In genomic region chr7:68318979-68319378, GRCm38 (mm10) we compare ENCODE assay signal across 20 mouse cellular contexts. TPM values are rescaled to one million over a fixed set of nuclear protein-coding genes. Genes with fewer than 3 reads are reported as not detected.
DNase-seq lines count a peak whose midpoint lies in the region; ATAC-seq and TF ChIP-seq lines count a peak whose summit lies in the region.
"Had no signal": no experiment of that assay in that cellular context is flagged by ENCODE, and none has a peak within 500 bp of the region (broad histone marks: within the 10 kb centered on the region; RNA-seq: fewer than 3 reads in every experiment).

No protein-coding gene starts in this region.

- H3K4me2 ChIP-seq in forebrain, embryonic 15.5 days (replicated peaks): no peak overlapping the region
- no peak overlapping the region for H3K4me2 ChIP-seq in forebrain, embryonic 13.5 days
- H3K4me2 ChIP-seq in hindbrain, embryonic 16.5 days (ENCODE audit: low read length): no peak overlapping the region; the same call in 1 of the 2 replicates
- H3K4me2 ChIP-seq in hindbrain, embryonic 14.5 days (replicated peaks): no peak overlapping the region
- H3K4me2 ChIP-seq: embryonic facial prominence, embryonic 15.5 days; hindbrain, embryonic 12.5 days had no signal

- ATAC-seq in forebrain, embryonic 15.5 days (replicated peaks): peak; percentile 38; the same call in 1 of the 2 replicates
- no peak for ATAC-seq in forebrain, embryonic 13.5 days
- ATAC-seq in hindbrain, embryonic 16.5 days: peak; percentile 30; the same call in 1 of the 2 replicates
- no peak for ATAC-seq in hindbrain, embryonic 14.5 days (ENCODE audit: low FRiP score)
- ATAC-seq: inflammation-experienced regulatory T-cells, adult 6 months; intestine, postnatal 0 days had no signal

- 58% methylated on average over 6 of the region's 6 CpGs for WGBS in forebrain, embryonic 15.5 days
- 60% methylated on average over 6 of the region's 6 CpGs for WGBS in forebrain, embryonic 13.5 days
- 70% methylated on average over 6 of the region's 6 CpGs for WGBS in hindbrain, embryonic 16.5 days
- 68% methylated on average over 6 of the region's 6 CpGs for WGBS in hindbrain, embryonic 14.5 days

- no peaks in the 10 kb centered on the region for H3K36me3 ChIP-seq in forebrain, embryonic 15.5 days
- no peaks in the 10 kb centered on the region for H3K36me3 ChIP-seq in forebrain, embryonic 13.5 days (ENCODE audit: poor library complexity, severe bottlenecking)
- H3K36me3 ChIP-seq in hindbrain, embryonic 16.5 days (ENCODE audit: control insufficient read depth, insufficient read depth, low read length): no peaks in the 10 kb centered on the region
- H3K36me3 ChIP-seq in hindbrain, embryonic 14.5 days (replicated peaks; ENCODE audit: control insufficient read depth, insufficient read depth): no peaks in the 10 kb centered on the region
- H3K36me3 ChIP-seq: embryonic facial prominence, embryonic 15.5 days; forebrain, embryonic 10.5 days; heart, embryonic 13.5 days; hindbrain, embryonic 12.5 days had no signal

- TF ChIP-seq CTCF in layer of hippocampus, adult 2 months (conservative IDR thresholded peaks at IDR 0.05): no peak

- H3K27me3 ChIP-seq in forebrain, embryonic 15.5 days: no peaks in the 10 kb centered on the region
- no peaks in the 10 kb centered on the region for H3K27me3 ChIP-seq in forebrain, embryonic 13.5 days
- no peaks in the 10 kb centered on the region for H3K27me3 ChIP-seq in hindbrain, embryonic 16.5 days (replicated peaks; ENCODE audit: control insufficient read depth, insufficient read depth, low read length)
- H3K27me3 ChIP-seq in hindbrain, embryonic 14.5 days (ENCODE audit: control insufficient read depth, insufficient read depth, low read length): no peaks in the 10 kb centered on the region
- H3K27me3 ChIP-seq: embryonic facial prominence, embryonic 15.5 days; heart, embryonic 13.5 days; hindbrain, embryonic 12.5 days had no signal

- H3K27ac ChIP-seq in forebrain, embryonic 15.5 days (replicated peaks): no peak overlapping the region
- no peak overlapping the region for H3K27ac ChIP-seq in forebrain, embryonic 13.5 days
- no peak overlapping the region for H3K27ac ChIP-seq in hindbrain, embryonic 16.5 days (ENCODE audit: low read depth, low read length)
- no peak overlapping the region for H3K27ac ChIP-seq in hindbrain, embryonic 14.5 days
- H3K27ac ChIP-seq in layer of hippocampus, adult 2 months: peak overlapping the region; percentile 32; the same call in 1 of the 2 replicates
- H3K27ac ChIP-seq: embryonic facial prominence, embryonic 15.5 days; forebrain, embryonic 10.5 days; heart, adult 2 months; heart, embryonic 13.5 days; hindbrain, embryonic 12.5 days had no signal

- no peaks in the 10 kb centered on the region for H3K9me3 ChIP-seq in forebrain, embryonic 15.5 days
- no peaks in the 10 kb centered on the region for H3K9me3 ChIP-seq in forebrain, embryonic 13.5 days (replicated peaks)
- H3K9me3 ChIP-seq in hindbrain, embryonic 16.5 days (ENCODE audit: control insufficient read depth, low read length): no peaks in the 10 kb centered on the region
- no peaks in the 10 kb centered on the region for H3K9me3 ChIP-seq in hindbrain, embryonic 14.5 days (ENCODE audit: control insufficient read depth, low read length)
- H3K9me3 ChIP-seq: embryonic facial prominence, embryonic 15.5 days; forebrain, embryonic 10.5 days; heart, embryonic 13.5 days; hindbrain, embryonic 12.5 days had no signal

- no peak overlapping the region for H3K4me3 ChIP-seq in forebrain, embryonic 15.5 days
- H3K4me3 ChIP-seq in forebrain, embryonic 13.5 days: no peak overlapping the region
- H3K4me3 ChIP-seq in hindbrain, embryonic 16.5 days (ENCODE audit: low read length): no peak overlapping the region
- H3K4me3 ChIP-seq in hindbrain, embryonic 14.5 days (replicated peaks; ENCODE audit: low read length): no peak overlapping the region
- peak overlapping the region; percentile 47; the same call in 1 of the 2 replicates for H3K4me3 ChIP-seq in layer of hippocampus, adult 2 months
- H3K4me3 ChIP-seq: embryonic facial prominence, embryonic 15.5 days; erythroblast, embryonic 14.5 days; forebrain, embryonic 10.5 days; heart, adult 2 months; heart, embryonic 13.5 days; hindbrain, embryonic 12.5 days had no signal

- 0 out of 2 replicates have a peak, but pooled peaks cover 4% of the 10 kb centered on the region for H3K4me1 ChIP-seq in forebrain, embryonic 15.5 days
- H3K4me1 ChIP-seq in forebrain, embryonic 13.5 days: no peaks in the 10 kb centered on the region
- H3K4me1 ChIP-seq in hindbrain, embryonic 16.5 days (ENCODE audit: control insufficient read depth, insufficient read depth, low read depth, low read length): no peaks in the 10 kb centered on the region
- no peaks in the 10 kb centered on the region for H3K4me1 ChIP-seq in hindbrain, embryonic 14.5 days (replicated peaks; ENCODE audit: control insufficient read depth, insufficient read depth, low read length)
- H3K4me1 ChIP-seq: hindbrain, embryonic 12.5 days had no signal

- H3K9ac ChIP-seq in forebrain, embryonic 15.5 days (replicated peaks): no peak overlapping the region
- H3K9ac ChIP-seq in forebrain, embryonic 13.5 days: no peak overlapping the region
- H3K9ac ChIP-seq in hindbrain, embryonic 16.5 days (ENCODE audit: low read depth, low read length): no peak overlapping the region
- no peak overlapping the region for H3K9ac ChIP-seq in hindbrain, embryonic 14.5 days
- H3K9ac ChIP-seq: embryonic facial prominence, embryonic 15.5 days; hindbrain, embryonic 12.5 days had no signal

- no peak for DNase-seq in hindbrain, embryonic 14.5 days (ENCODE audit: low spot score)
- no peak for DNase-seq in layer of hippocampus, adult 2 months (ENCODE audit: low spot score in 2 of 2)
- DNase-seq in layer of hippocampus, adult 9-11 months: no peak
- no peak for DNase-seq in right cerebral cortex, postnatal 36 days (ENCODE audit: low spot score in 2 of 2)
- DNase-seq: gastrocnemius, postnatal 36 days; heart, postnatal 4 days had no signal

RNA-seq across cellular contexts. Expression of gene Fam169b, which starts 45.3 kb away (rescaled TPM):
- 0.10 TPM in 1 of 2 replicates, not detected in the other for polyA plus RNA-seq in forebrain, embryonic 15.5 days (2015; fragmentation: Nextera tagmentation; extraction: Ambion mirVana)
- polyA plus RNA-seq in forebrain, embryonic 13.5 days (2015; fragmentation: Nextera tagmentation; extraction: Ambion mirVana): not detected in 2 replicates
- 0.26 TPM in 1 of 2 replicates, not detected in the other for polyA plus RNA-seq in hindbrain, embryonic 16.5 days (2015; fragmentation: Nextera tagmentation; extraction: Ambion mirVana)
- 0.09 and 0.17 TPM in 2 replicates for polyA plus RNA-seq in hindbrain, embryonic 14.5 days (2014; fragmentation: Nextera tagmentation; extraction: Ambion mirVana)
- 1 to 10 TPM in 1 of 2 experiments, under 1 TPM in 1; 0.64 to 1.1 TPM for total RNA-seq in layer of hippocampus, adult 2 months (2021)
- total RNA-seq: adrenal gland, adult 2 months; adrenal gland, postnatal 25 days had no signal
- polyA plus RNA-seq: erythroblast, embryonic 14.5 days had no signal

RNA-seq across cellular contexts. Expression of gene Pgpep1l, which starts 54.9 kb away (rescaled TPM):
- polyA plus RNA-seq in forebrain, embryonic 15.5 days (2015; fragmentation: Nextera tagmentation; extraction: Ambion mirVana): not detected in 2 replicates
- not detected in 2 replicates for polyA plus RNA-seq in forebrain, embryonic 13.5 days (2015; fragmentation: Nextera tagmentation; extraction: Ambion mirVana)
- polyA plus RNA-seq in hindbrain, embryonic 16.5 days (2015; fragmentation: Nextera tagmentation; extraction: Ambion mirVana): not detected in 2 replicates
- polyA plus RNA-seq in hindbrain, embryonic 14.5 days (2014; fragmentation: Nextera tagmentation; extraction: Ambion mirVana): 0.21 TPM in 1 of 2 replicates, not detected in the other
- total RNA-seq in layer of hippocampus, adult 2 months (2021): 1 to 10 TPM; 3.2 to 3.6 TPM
- total RNA-seq: adrenal gland, adult 2 months; adrenal gland, postnatal 25 days; heart, adult 2 months; heart, postnatal 4 days had no signal
- polyA plus RNA-seq: adrenal gland, adult 2 months; embryonic facial prominence, embryonic 11.5 days; embryonic facial prominence, embryonic 15.5 days; erythroblast, embryonic 14.5 days; forebrain, embryonic 10.5 days; heart, embryonic 13.5 days; hindbrain, embryonic 12.5 days; intestine, postnatal 0 days had no signal

Comparison
In these comparisons a context has a peak if more than half of its experiments do, and no peak if none do; other contexts are left out.
1. ATAC-seq: peak in forebrain, embryonic 15.5 days (single experiment) and hindbrain, embryonic 16.5 days (single experiment); none in forebrain, embryonic 13.5 days (single experiment) and hindbrain, embryonic 14.5 days (single experiment).